Mouse (Mus musculus) right cerebral cortex, postnatal 14 days (tissue): ENCODE measurements at regions not wholly inside any gene's neighbourhood (a gene's known extent, or its start where the extent isn't known, plus 50 kb on each side); places are given as distances from the start of the nearest gene placed in this dataset.
A peak's percentile ranks its signal among the peaks of the same experiment; 100 is the strongest.

Source experiments
- DNase-seq: peaks from one replicate; pipeline ENCODE4 v3.0.0; 2022

DNA sequence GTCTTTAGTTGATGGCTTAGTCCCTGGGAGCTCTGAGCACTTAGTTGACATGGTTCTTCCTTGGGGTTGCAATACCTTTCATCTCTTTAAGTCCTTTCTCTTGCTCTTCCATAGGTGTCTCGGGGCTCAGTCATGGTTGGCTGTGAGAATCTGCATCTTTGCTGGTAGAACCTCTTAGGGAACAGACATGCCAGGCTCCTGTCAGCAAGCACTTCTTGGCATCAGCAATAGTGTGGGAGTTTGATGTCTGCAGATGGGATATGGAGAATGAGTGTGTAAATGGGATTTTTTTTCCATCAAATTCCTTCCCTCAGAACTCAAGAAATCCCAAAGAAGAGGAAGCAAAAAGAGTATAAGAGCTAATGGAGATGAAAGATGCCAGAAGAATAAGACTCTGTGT, 1975.9 kb upstream of the Gm12353 start:
- no peak for DNase-seq

DNA sequence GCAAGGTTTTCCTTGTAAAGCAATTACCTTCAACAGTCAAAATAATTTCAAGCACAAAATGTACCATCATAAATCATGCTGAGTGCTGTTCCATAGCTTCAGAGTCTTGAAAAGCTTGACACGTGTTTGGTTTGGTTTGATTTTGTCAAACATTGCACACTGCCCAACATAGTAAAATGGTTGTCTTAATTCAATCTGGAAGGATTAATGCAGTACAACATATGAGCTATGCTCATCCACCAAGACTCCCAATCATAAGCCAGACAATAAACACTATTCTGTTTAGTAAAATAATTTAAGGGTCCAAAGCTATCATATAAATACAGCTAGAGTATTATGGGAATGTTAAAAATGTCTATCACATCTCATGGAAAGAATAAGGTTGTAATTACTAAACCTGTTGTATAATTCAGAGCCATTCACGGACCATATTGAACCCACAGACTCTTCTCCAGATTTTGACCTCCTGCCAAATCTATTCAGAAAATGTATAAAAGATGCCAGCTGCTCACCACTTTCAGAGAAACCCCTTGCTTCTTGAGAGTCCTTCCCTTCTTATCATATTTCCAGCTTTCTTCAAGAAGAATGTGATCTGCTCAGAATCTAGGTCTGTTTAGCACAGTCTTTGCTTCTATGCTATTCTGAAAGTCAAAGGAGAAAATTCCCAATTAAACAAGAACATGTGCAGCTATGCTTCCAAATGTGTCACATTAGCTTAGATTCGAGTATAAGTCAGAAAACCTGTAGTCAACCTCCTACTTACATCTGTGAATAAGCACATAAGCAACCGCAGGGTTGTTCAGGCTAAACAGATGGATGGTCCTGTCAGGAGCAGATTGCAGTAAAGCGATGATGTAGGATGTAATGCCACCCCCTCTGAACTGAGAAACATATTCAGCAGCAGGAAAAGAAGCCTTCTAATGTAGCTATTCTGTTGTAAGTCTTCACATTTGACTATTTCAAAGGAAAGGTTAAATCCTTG, 1969.4 kb upstream of the Gm12353 start:
- peak; percentile 5 for DNase-seq

DNA sequence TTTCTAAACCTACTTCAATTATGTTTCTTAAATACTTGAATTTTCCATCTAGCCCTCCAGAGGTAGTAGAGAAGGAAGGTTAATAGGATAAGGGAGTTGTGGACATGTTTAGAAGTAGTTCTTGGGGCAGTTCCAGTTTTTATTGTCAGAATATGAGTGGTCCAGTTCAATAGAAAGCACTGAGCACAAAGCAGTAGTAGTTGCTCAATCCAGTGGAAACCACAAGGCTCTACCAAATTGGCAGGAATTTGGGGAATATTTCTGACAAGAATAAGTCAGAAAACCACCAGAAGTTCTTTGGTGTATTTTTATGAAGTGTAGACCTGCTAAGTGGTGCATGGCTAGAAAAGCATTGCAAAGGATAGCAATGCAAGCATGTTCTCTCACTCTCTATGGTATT, 1958.5 kb upstream of the Gm12353 start:
- DNase-seq = no peak

DNA sequence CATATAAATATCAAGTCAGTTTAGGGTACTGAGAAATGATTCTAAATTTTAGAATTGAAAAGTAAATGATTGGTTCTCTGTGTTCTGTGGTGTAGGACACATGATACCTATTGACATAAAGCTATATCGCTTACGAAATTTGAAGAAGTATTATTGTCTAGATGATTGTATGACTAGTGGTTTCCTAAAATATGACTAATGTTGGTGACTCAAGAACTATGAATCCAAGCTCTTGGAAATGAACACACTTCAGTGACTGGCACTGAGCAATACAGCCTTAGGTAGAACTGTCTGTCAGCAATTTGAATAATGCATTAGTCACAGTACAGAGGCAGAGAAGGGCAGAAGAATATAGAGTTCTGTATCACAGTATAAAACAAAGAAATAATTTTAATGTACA, 1955.9 kb upstream of the Gm12353 start:
- DNase-seq = no peak

DNA sequence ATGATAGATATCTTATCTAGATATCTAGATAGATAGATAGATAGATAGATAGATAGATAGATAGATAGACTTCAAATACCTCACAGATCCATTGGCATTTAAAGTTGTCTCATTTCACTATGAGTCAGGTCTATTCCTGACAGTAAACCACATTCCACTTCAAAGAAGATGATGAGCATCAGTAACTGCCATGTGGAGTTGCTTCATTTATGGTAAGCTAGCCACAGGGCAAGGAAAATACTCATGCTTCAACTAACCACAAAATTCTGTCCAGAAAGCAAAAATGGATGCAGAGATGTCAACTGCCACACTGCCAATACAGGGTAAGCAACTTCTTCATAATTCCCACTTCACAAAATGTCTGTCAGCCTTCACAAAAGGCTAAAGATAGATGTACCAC, 1951.7 kb upstream of the Gm12353 start:
- DNase-seq = no peak

DNA sequence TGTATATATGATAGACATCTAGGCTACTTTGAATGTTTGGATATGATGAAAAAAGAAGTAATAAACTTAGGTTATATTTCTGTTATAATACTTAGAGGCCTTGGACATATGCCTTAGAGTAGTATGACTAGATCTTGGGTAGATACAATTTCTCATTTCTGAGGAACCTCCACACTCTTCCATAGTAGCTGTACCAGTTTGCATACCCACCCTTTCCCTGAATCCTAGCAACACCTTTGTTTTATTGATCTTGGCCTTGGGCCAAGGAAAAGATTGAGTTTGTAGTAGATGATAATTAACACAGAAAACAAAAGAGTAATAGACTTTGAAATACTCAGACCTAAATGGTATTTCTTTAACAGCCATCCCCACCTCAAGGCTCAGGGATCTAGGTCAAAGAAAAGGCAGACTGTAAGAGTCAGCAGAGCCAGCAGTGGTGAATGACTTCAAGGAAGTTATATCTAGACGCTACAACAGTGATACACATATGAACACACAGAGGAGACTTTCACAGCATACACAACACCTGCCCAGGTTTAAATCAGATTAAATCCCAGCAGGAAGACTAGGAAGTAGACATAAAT, 1937.9 kb upstream of the Gm12353 start:
- DNase-seq = no peak
